Mouse (Mus musculus) hindbrain, embryonic 11.5 days (tissue): Measurements from ENCODE around the gene Syt3. TPM values are rescaled to one million over a fixed set of nuclear protein-coding genes. Genes with fewer than 3 reads are reported as not detected.
A peak's percentile ranks its signal among the peaks of the same experiment; 100 is the strongest.

Experiments used
- ATAC-seq: fragments of 200-750 bp; cut with Nextera tagmentation; 2 replicates; pipeline ENCODE4 v1.8.0; 2017; ENCODE audit warnings: mild to moderate bottlenecking, moderate TSS enrichment, moderate library complexity; ENCODE audit not compliant: low FRiP score
- DNase-seq: peaks from one replicate; pipeline ENCODE4 v3.0.0-alpha.2; 2015; ENCODE audit warnings: low spot score
- H3K27ac ChIP-seq: fragments of 300-500 bp; sonication (generic); 2 replicates; pipeline ENCODE4 v1.5.1; 2014; ENCODE audit warnings: mild to moderate bottlenecking, low read depth, low read length
- H3K27me3 ChIP-seq: fragments of 300-500 bp; sonication (generic); 2 replicates; pipeline ENCODE4 v1.6.1; 2014; ENCODE audit warnings: mild to moderate bottlenecking, low read length, moderate library complexity, mixed read lengths; ENCODE audit not compliant: control insufficient read depth, insufficient read depth
- H3K36me3 ChIP-seq: fragments of 300-500 bp; sonication (generic); 2 replicates; pipeline ENCODE4 v1.6.1; 2014; ENCODE audit warnings: mild to moderate bottlenecking, low read length, moderate library complexity, mixed read lengths; ENCODE audit not compliant: control insufficient read depth, insufficient read depth
- H3K4me1 ChIP-seq: fragments of 300-500 bp; sonication (generic); replicated peaks from 2 replicates; pipeline ENCODE4 v1.6.1; 2014; ENCODE audit warnings: low read length, mixed read lengths; ENCODE audit not compliant: control insufficient read depth, insufficient read depth
- H3K4me2 ChIP-seq: fragments of 300-500 bp; sonication (generic); replicated peaks from 2 replicates; pipeline ENCODE4 v1.6.1; 2014; ENCODE audit warnings: mild to moderate bottlenecking, low read depth, low read length
- H3K4me3 ChIP-seq: fragments of 300-500 bp; sonication (generic); 2 replicates; pipeline ENCODE4 v1.5.1; 2014; ENCODE audit warnings: low read depth, low read length
- H3K9ac ChIP-seq: fragments of 300-500 bp; sonication (generic); 2 replicates; pipeline ENCODE4 v1.6.1; 2014; ENCODE audit warnings: low read depth, low read length
- H3K9me3 ChIP-seq: fragments of 300-500 bp; sonication (generic); 2 replicates; pipeline ENCODE4 v1.6.1; 2016; ENCODE audit warnings: low read length; ENCODE audit not compliant: control insufficient read depth
- WGBS: fragments of 180-500 bp; shearing (Covaris S2); extraction: QIAGEN DNeasy Blood & Tissue Kit; methylation state at CpG from one replicate; pipeline ENCODE4 v1.1.7; 2014; 5-methylcytosine and 5-hydroxymethylcytosine counted together
- polyA plus RNA-seq: library from polyadenylated mRNA; unstranded; fragments of >200 nt; fragmentation: Nextera tagmentation; extraction: Ambion mirVana; gene quantifications from 2 replicates; pipeline ENCODE4 v1.2.1, GENCODE M21; 2014

Gene Syt3
- polyA plus RNA-seq, 1 experiment from 2014 or later, result 3.5 TPM

GRCm38 (mm10) chr7:44341714-44342113 is 42.2 kb upstream of the Syt3 start:
- 67% methylated on average over 5 of the region's 5 CpGs for WGBS
- Histone ChIP-seq H3K9ac (no peak overlapping the region), H3K4me2 (no peak overlapping the region), H3K27ac (no peak overlapping the region), H3K36me3 (no peaks in the 10 kb centered on the region), H3K4me1 (no peaks in the 10 kb centered on the region), H3K4me3 (no peak overlapping the region), H3K27me3 (peaks cover 26% of the 10 kb centered on the region), H3K9me3 (no peaks in the 10 kb centered on the region)
- no peak for DNase-seq
- no peak for ATAC-seq

- Histone ChIP-seq H3K36me3 (no peaks in the 10 kb centered on the region), H3K4me1 (no peaks in the 10 kb centered on the region), H3K4me3 (no peak overlapping the region), H3K27me3 (peaks cover 8% of the 10 kb centered on the region; the same call in 1 of the 2 replicates), H3K4me2 (no peak overlapping the region), H3K9me3 (no peaks in the 10 kb centered on the region), H3K27ac (no peak overlapping the region), H3K9ac (no peak overlapping the region)
- WGBS, result 26% methylated on average over 11 of the region's 11 CpGs
- ATAC-seq (no peak), DNase-seq (peak; percentile 18)
These were observed 40.4 kb upstream of the Syt3 start for GRCm38 (mm10) chr7:44343459-44344015.

DNA sequence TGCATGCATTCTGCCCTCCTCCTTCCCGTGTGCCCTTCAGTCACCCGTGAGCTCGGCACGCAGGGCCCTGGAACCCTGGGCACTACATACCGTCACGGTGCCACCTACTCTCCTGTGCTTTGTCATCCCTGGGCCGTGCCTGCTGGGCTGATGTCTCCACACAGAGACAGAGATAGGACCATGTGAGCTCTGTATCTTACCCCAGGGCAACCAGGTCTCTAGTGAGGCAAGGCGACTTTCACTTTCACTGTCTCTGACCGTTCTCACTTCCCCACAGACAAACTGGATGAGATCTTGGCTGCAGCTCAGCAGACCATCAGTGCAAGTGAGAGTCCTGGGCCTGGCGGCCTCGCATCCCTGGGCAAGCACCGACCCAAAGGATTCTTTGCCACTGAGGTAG is 39.3 kb upstream of the Syt3 start:
- peaks cover 9% of the 10 kb centered on the region for H3K27me3 ChIP-seq
- H3K4me1 ChIP-seq, result no peaks in the 10 kb centered on the region
- no peak overlapping the region for H3K4me2 ChIP-seq
- H3K27ac ChIP-seq, result no peak overlapping the region
- WGBS, result 73% methylated on average over 12 of the region's 12 CpGs
- no peak overlapping the region for H3K9ac ChIP-seq
- no peaks in the 10 kb centered on the region for H3K9me3 ChIP-seq
- H3K4me3 ChIP-seq, result no peak overlapping the region
- no peaks in the 10 kb centered on the region for H3K36me3 ChIP-seq
- ATAC-seq, result no peak
- no peak for DNase-seq

DNA sequence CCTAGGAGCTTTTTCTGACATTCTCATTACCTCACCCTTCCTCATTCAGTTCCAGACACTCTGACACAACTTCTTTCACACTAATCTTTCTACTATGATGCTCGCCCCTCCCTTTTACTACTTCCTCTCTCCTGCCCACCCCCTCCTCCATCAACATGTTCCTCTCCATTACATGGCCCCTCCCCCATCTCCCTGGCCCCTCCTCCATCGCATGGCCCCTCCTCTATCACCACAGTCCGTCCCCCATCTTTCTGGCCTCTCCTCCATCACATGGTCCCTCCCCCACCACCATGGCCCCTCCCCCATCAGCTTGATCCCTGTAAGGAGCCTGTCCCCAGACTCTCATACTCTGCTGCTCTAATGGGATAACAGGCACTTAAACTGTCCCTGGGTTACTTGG is 34.9 kb upstream of the Syt3 start:
- H3K4me3 ChIP-seq, result no peak overlapping the region
- no peaks in the 10 kb centered on the region for H3K9me3 ChIP-seq
- 31% methylated on average over 3 of the region's 3 CpGs for WGBS
- peaks cover 13% of the 10 kb centered on the region for H3K4me1 ChIP-seq
- H3K4me2 ChIP-seq, result no peak overlapping the region
- DNase-seq, result no peak
- no peak overlapping the region for H3K27ac ChIP-seq
- no peaks in the 10 kb centered on the region for H3K36me3 ChIP-seq
- peaks cover 43% of the 10 kb centered on the region for H3K27me3 ChIP-seq
- ATAC-seq, result no peak
- H3K9ac ChIP-seq, result no peak overlapping the region

GRCm38 (mm10) chr7:44350957-44351711 is 32.8 kb upstream of the Syt3 start:
- peak overlapping the region; percentile 44 for H3K4me2 ChIP-seq
- WGBS, result 6% methylated on average over 25 of the region's 25 CpGs
- H3K4me1 ChIP-seq, result peaks cover 15% of the 10 kb centered on the region
- DNase-seq, result peak; percentile 91
- peak overlapping the region; percentile 21 for H3K4me3 ChIP-seq
- H3K27ac ChIP-seq, result no peak overlapping the region
- H3K27me3 ChIP-seq, result peaks cover 63% of the 10 kb centered on the region
- ATAC-seq, result peak; percentile 36
- no peaks in the 10 kb centered on the region for H3K9me3 ChIP-seq
- H3K36me3 ChIP-seq, result no peaks in the 10 kb centered on the region
- H3K9ac ChIP-seq, result peak overlapping the region; percentile 27; the same call in 1 of the 2 replicates

GRCm38 (mm10) chr7:44351881-44352749 is 31.8 kb upstream of the Syt3 start:
- Histone ChIP-seq H3K4me1 (peaks cover 22% of the 10 kb centered on the region), H3K36me3 (no peaks in the 10 kb centered on the region), H3K27ac (no peak overlapping the region), H3K9ac (peak overlapping the region; percentile 27; the same call in 1 of the 2 replicates), H3K4me3 (peak overlapping the region; percentile 10; the same call in 1 of the 2 replicates), H3K27me3 (peaks cover 69% of the 10 kb centered on the region), H3K4me2 (peak overlapping the region; percentile 19), H3K9me3 (no peaks in the 10 kb centered on the region)
- ATAC-seq (peak; percentile 28), DNase-seq (peak; percentile 37)
- 4% methylated on average over 59 of the region's 71 CpGs for WGBS

GRCm38 (mm10) chr7:44352750-44353600 is 30.9 kb upstream of the Syt3 start:
- H3K27me3 ChIP-seq, result peaks cover 76% of the 10 kb centered on the region
- H3K9ac ChIP-seq, result peak overlapping the region; percentile 23; the same call in 1 of the 2 replicates
- H3K4me3 ChIP-seq, result peak overlapping the region; percentile 10; the same call in 1 of the 2 replicates
- ATAC-seq (no peak), DNase-seq (peak; percentile 41)
- no peak overlapping the region for H3K27ac ChIP-seq
- peaks cover 26% of the 10 kb centered on the region for H3K4me1 ChIP-seq
- WGBS, result 2% methylated on average over 51 of the region's 71 CpGs
- no peaks in the 10 kb centered on the region for H3K36me3 ChIP-seq
- peak overlapping the region; percentile 19 for H3K4me2 ChIP-seq
- no peaks in the 10 kb centered on the region for H3K9me3 ChIP-seq
